Mouse (Mus musculus) adipocyte (in vitro differentiated cells): Measurements from ENCODE around the gene Plppr3.

Source experiments
- DNase-seq: peaks from one replicate; pipeline ENCODE4 v3.0.0-alpha.2; 2016; ENCODE audit warnings: low spot score

Plppr3 gene

GRCm38 (mm10) chr10:79852107-79852789 is 22.2 kb downstream of the Plppr3 start:
- no peak for DNase-seq

- DNase-seq = no peak
Measured at GRCm38 (mm10) chr10:79851653-79852052, 22.8 kb downstream of the Plppr3 start.

- DNase-seq = no peak
Measured at GRCm38 (mm10) chr10:79849941-79850628, 24.3 kb downstream of the Plppr3 start.

- no peak for DNase-seq
Measured at GRCm38 (mm10) chr10:79846553-79846952, 27.9 kb downstream of the Plppr3 start.

GRCm38 (mm10) chr10:79843476-79843875 is 31.0 kb downstream of the Plppr3 start:
- no peak for DNase-seq

- no peak for DNase-seq
Measured at GRCm38 (mm10) chr10:79842322-79842721, 32.1 kb downstream of the Plppr3 start.

- peak; percentile 83 for DNase-seq
Measured at GRCm38 (mm10) chr10:79840644-79841551, 33.5 kb downstream of the Plppr3 start.

- no peak for DNase-seq
Measured at GRCm38 (mm10) chr10:79840091-79840490, 34.3 kb downstream of the Plppr3 start.

- DNase-seq = peak; percentile 17
Measured at GRCm38 (mm10) chr10:79838151-79838550, 36.3 kb downstream of the Plppr3 start.

- no peak for DNase-seq
Measured at GRCm38 (mm10) chr10:79836918-79837317, 37.5 kb downstream of the Plppr3 start.

GRCm38 (mm10) chr10:79834769-79835398 is 39.5 kb downstream of the Plppr3 start:
- DNase-seq = peak; percentile 81

GRCm38 (mm10) chr10:79832786-79833181 is 41.6 kb downstream of the Plppr3 start:
- no peak for DNase-seq

- no peak for DNase-seq
Measured at GRCm38 (mm10) chr10:79832026-79832785, 42.2 kb downstream of the Plppr3 start.

- peak; percentile 25 for DNase-seq
Measured at GRCm38 (mm10) chr10:79831583-79831982, 42.9 kb downstream of the Plppr3 start.

GRCm38 (mm10) chr10:79824413-79824812 is 50.0 kb downstream of the Plppr3 start:
- peak; percentile 64 for DNase-seq

GRCm38 (mm10) chr10:79823011-79823410 is 51.4 kb downstream of the Plppr3 start:
- DNase-seq = no peak

GRCm38 (mm10) chr10:79822372-79822771 is 52.1 kb downstream of the Plppr3 start:
- no peak for DNase-seq

GRCm38 (mm10) chr10:79821731-79822130 is 52.7 kb downstream of the Plppr3 start:
- DNase-seq = no peak

GRCm38 (mm10) chr10:79820782-79821181 is 53.7 kb downstream of the Plppr3 start, which contains the start of gene Misp:
TSS of gene Misp (plus strand) at chr10:79820989.
- DNase-seq = no peak

GRCm38 (mm10) chr10:79820277-79820676 is 54.2 kb downstream of the Plppr3 start:
- DNase-seq = no peak

GRCm38 (mm10) chr10:79819606-79820005 is 54.8 kb downstream of the Plppr3 start:
- DNase-seq = no peak
